Mouse (Mus musculus): Measurements from ENCODE around the gene Lexm. TPM values are rescaled to one million over a fixed set of nuclear protein-coding genes. Genes with fewer than 3 reads are reported as not detected.

Lexm gene
- total RNA-seq, 2 experiments from 2014 or later, result not detected

- intact Hi-C loops (cut with DNase I; ENCODE audit: low total_unique reads), result no loop called here
- DNase-seq, result no peak
Measured at GRCm38 (mm10) chr4:106557978-106558377, 59.1 kb downstream of the Lexm start.

GRCm38 (mm10) chr4:106557262-106557661, 59.8 kb downstream of the Lexm start:
- DNase-seq, result no peak
- intact Hi-C loops (cut with DNase I; ENCODE audit: low total_unique reads), result no loop called here

GRCm38 (mm10) chr4:106550516-106551166, 66.4 kb downstream of the Lexm start:
- DNase-seq, result no peak
- intact Hi-C loops (cut with DNase I; ENCODE audit: low total_unique reads), result no loop called here

GRCm38 (mm10) chr4:106548113-106548512, 68.9 kb downstream of the Lexm start:
- no peak for DNase-seq
- intact Hi-C loops (cut with DNase I; ENCODE audit: low total_unique reads), result no loop called here

GRCm38 (mm10) chr4:106546896-106547295, 70.1 kb downstream of the Lexm start:
- intact Hi-C loops (cut with DNase I; ENCODE audit: low total_unique reads), result no loop called here
- DNase-seq, result no peak

- intact Hi-C loops (cut with DNase I; ENCODE audit: low total_unique reads), result no loop called here
- DNase-seq, result no peak
Measured at GRCm38 (mm10) chr4:106545817-106546373, 71.1 kb downstream of the Lexm start.

- intact Hi-C loops (cut with DNase I; ENCODE audit: low total_unique reads), result no loop called here
- DNase-seq, result no peak
Measured at GRCm38 (mm10) chr4:106542211-106542610, 74.8 kb downstream of the Lexm start.

GRCm38 (mm10) chr4:106541491-106541890, 75.5 kb downstream of the Lexm start:
- no peak for DNase-seq

More at GRCm38 (mm10) chr4:106541491-106541890, 75.5 kb downstream of the Lexm start:
- intact Hi-C loops (cut with DNase I; ENCODE audit: low total_unique reads), result no loop called here

Other genes with a start within 250 kb of the Lexm start
- not detected for gene Pcsk9, start 152.9 kb downstream of the Lexm start, total RNA-seq (2021)
- gene Bsnd, start 125.0 kb downstream of the Lexm start, total RNA-seq (2021), result under 1 TPM in 1 of 2 experiments, not detected in 1; 0.18 TPM
- gene Dhcr24, start 56.2 kb downstream of the Lexm start, total RNA-seq (2021), result 10 to 100 TPM in 1 of 2 experiments, 1 to 10 TPM in 1; 3.1 to 10.9 TPM
- under 1 TPM; 0.09 to 0.10 TPM for gene Ttc22, start 5.2 kb upstream of the Lexm start, total RNA-seq (2021)
- 1 to 10 TPM; 2.6 to 2.9 TPM for gene Pars2, start 33.8 kb upstream of the Lexm start, total RNA-seq (2021)
- gene Ttc4, start 61.7 kb upstream of the Lexm start, total RNA-seq (2021), result 10 to 100 TPM; 22.3 to 24.8 TPM
- gene Mroh7, start 113.7 kb upstream of the Lexm start, total RNA-seq (2021), result under 1 TPM; 0.31 to 0.35 TPM
- not detected for gene Fam151a, start 116.6 kb upstream of the Lexm start, total RNA-seq (2021)
- gene Acot11, start 187.8 kb upstream of the Lexm start, total RNA-seq (2021), result 10 to 100 TPM in 1 of 2 experiments, 1 to 10 TPM in 1; 8.4 to 15.9 TPM

Measured in gastrocnemius, postnatal 14 days (tissue).